Mouse (Mus musculus): ENCODE measurements around the gene Sostdc1.

DNA sequence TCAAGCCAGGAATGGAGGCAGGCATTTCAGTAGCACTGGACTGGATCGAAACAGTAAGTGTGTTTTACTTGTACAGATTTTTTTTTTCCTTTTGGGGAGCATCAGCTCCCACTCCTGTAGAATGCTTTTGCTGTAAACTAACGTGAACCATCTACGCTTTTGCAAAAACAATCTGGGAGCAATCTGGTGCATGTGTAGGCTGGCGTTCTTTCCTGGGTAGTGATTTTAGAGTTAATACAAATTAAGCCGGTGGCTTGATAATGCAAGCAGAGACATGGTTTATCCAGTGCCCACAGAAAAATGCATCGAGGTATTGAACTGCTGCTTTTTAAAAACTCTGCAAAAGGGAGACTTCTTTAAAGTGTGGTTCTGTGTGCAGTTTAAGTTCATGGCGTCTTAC lies 507 bp downstream of the Sostdc1 start:
- TF ChIP-seq CTCF (IDR thresholded peaks at IDR 0.05; ENCODE audit: control insufficient read depth, insufficient read depth, insufficient read length) (no peak), MYOG (IDR thresholded peaks at IDR 0.05; ENCODE audit: control insufficient read depth, extremely low read depth, insufficient read length) (no peak), MYOD1 (IDR thresholded peaks at IDR 0.05; ENCODE audit: control insufficient read depth, insufficient read length, low read depth) (no peak), FOSL1 (IDR thresholded peaks at IDR 0.05; ENCODE audit: insufficient read depth, low read length, poor library complexity, severe bottlenecking) (no peak), USF1 (IDR thresholded peaks at IDR 0.05; ENCODE audit: low read depth) (no peak), MAX (IDR thresholded peaks at IDR 0.05) (no peak)
